Mouse (Mus musculus): ENCODE measurements around the gene Stk25.

- TF ChIP-seq NANOG (IDR thresholded peaks at IDR 0.05; ENCODE audit: borderline replicate concordance, low read length) (no peak), CTCF (conservative IDR thresholded peaks at IDR 0.05; ENCODE audit: low read length) (no peak), POU5F1 (IDR thresholded peaks at IDR 0.05; ENCODE audit: borderline replicate concordance, low read length) (no peak)
These were observed 81.4 kb downstream of the Stk25 start for GRCm38 (mm10) chr1:93577066-93577465.
